ENCODE assay signal across 19 mouse cellular contexts in the genomic region with DNA sequence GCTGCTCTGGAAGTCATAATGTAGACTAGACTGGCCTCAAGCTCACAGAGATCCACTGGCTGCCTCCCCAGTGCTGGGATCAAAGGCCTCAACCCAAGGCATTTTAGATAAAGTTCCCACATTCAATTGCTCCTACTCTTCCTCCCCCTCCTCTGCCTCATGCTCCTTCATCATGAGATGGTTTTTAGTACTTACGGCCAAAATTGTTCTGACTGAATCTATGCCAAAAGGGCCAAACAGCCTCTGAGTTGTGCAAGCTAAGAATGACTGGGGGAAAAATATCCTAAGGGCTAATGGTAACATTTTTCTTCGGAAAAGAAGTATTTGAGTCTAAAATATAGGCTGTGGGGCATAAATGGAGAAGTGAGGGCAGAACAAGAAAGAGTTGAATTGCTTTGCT.
"Had no signal": no experiment of that assay in that cellular context is flagged by ENCODE, and none has a peak within 500 bp of the region (broad histone marks: within the 10 kb centered on the region; RNA-seq: fewer than 3 reads in every experiment).

No protein-coding gene starts in this region.

- H3K9me3 ChIP-seq: liver, embryonic 13.5 days; liver, embryonic 15.5 days; lung, embryonic 15.5 days; megakaryocyte, embryonic 14.5 days; midbrain, embryonic 13.5 days; midbrain, embryonic 15.5 days; neural tube, embryonic 12.5 days had no signal

- H3K27me3 ChIP-seq: liver, embryonic 13.5 days; liver, embryonic 15.5 days; lung, embryonic 15.5 days; midbrain, embryonic 13.5 days; midbrain, embryonic 15.5 days; neural tube, embryonic 12.5 days had no signal

- H3K4me2 ChIP-seq: liver, embryonic 13.5 days; liver, embryonic 15.5 days; lung, embryonic 15.5 days; midbrain, embryonic 11.5 days; midbrain, embryonic 13.5 days; midbrain, embryonic 15.5 days; neural tube, embryonic 12.5 days had no signal

- H3K4me3 ChIP-seq: liver, embryonic 13.5 days; liver, embryonic 15.5 days; lung, embryonic 15.5 days; megakaryocyte, embryonic 14.5 days; midbrain, embryonic 13.5 days; midbrain, embryonic 15.5 days; neural tube, embryonic 12.5 days had no signal

- H3K9ac ChIP-seq: liver, embryonic 13.5 days; liver, embryonic 15.5 days; liver, postnatal 0 days; lung, embryonic 15.5 days; midbrain, embryonic 13.5 days; midbrain, embryonic 15.5 days; neural tube, embryonic 12.5 days had no signal

- H3K27ac ChIP-seq: liver, embryonic 13.5 days; liver, embryonic 15.5 days; lung, embryonic 15.5 days; macrophage; midbrain, embryonic 13.5 days; midbrain, embryonic 15.5 days; neural tube, embryonic 12.5 days had no signal

- ATAC-seq: liver, postnatal 0 days; midbrain, embryonic 13.5 days; midbrain, embryonic 15.5 days had no signal

- DNase-seq: liver, embryonic 13.5 days; liver, postnatal 0 days; lung, postnatal 10 days; retina, postnatal 1 day; right cerebral cortex, adult 18-20 months; right cerebral cortex, postnatal 25 days; right cerebral cortex, postnatal 4 days; spleen, adult 18-20 months; thymus, adult 18-20 months; thymus, postnatal 14 days; thymus, postnatal 36 days had no signal

- H3K4me1 ChIP-seq: liver, embryonic 13.5 days; liver, embryonic 15.5 days; lung, embryonic 15.5 days; megakaryocyte, embryonic 14.5 days had no signal

- H3K36me3 ChIP-seq: liver, embryonic 13.5 days; liver, embryonic 15.5 days; lung, embryonic 15.5 days; midbrain, embryonic 13.5 days; midbrain, embryonic 15.5 days; neural tube, embryonic 12.5 days had no signal
